Mouse (Mus musculus) 416B (cell line): ENCODE results near the gene Esrrg.

Experiments used
- DNase-seq: peaks from one replicate; pipeline ENCODE4 v3.0.0; 2011; ENCODE audit warnings: low read depth

Gene Esrrg

GRCm38 (mm10) chr1:187997584-187998338 is 389.2 kb downstream of the Esrrg start:
- DNase-seq = no peak

GRCm38 (mm10) chr1:187999121-187999520 is 390.5 kb downstream of the Esrrg start:
- no peak for DNase-seq

GRCm38 (mm10) chr1:188000189-188000588 is 391.6 kb downstream of the Esrrg start:
- no peak for DNase-seq

- DNase-seq = no peak
Measured at GRCm38 (mm10) chr1:188006820-188007491, 398.4 kb downstream of the Esrrg start.

- DNase-seq = no peak
Measured at GRCm38 (mm10) chr1:188008476-188008875, 399.9 kb downstream of the Esrrg start.

- no peak for DNase-seq
Measured at GRCm38 (mm10) chr1:188009868-188010267, 401.3 kb downstream of the Esrrg start.

GRCm38 (mm10) chr1:188010860-188011259 is 402.3 kb downstream of the Esrrg start:
- DNase-seq = no peak

GRCm38 (mm10) chr1:188014411-188014810 is 405.8 kb downstream of the Esrrg start:
- no peak for DNase-seq

- DNase-seq = no peak
Measured at GRCm38 (mm10) chr1:188017956-188018862, 409.6 kb downstream of the Esrrg start.

GRCm38 (mm10) chr1:188029205-188029604 is 420.6 kb downstream of the Esrrg start:
- no peak for DNase-seq

GRCm38 (mm10) chr1:188030116-188030515 is 421.5 kb downstream of the Esrrg start:
- no peak for DNase-seq

GRCm38 (mm10) chr1:188031276-188031675 is 422.7 kb downstream of the Esrrg start:
- DNase-seq = no peak

GRCm38 (mm10) chr1:188035957-188036356 is 427.4 kb downstream of the Esrrg start:
- DNase-seq = no peak

GRCm38 (mm10) chr1:188046691-188047121 is 438.1 kb downstream of the Esrrg start:
- DNase-seq = no peak

GRCm38 (mm10) chr1:188047148-188047547 is 438.6 kb downstream of the Esrrg start:
- DNase-seq = no peak

GRCm38 (mm10) chr1:188055888-188056287 is 447.3 kb downstream of the Esrrg start:
- peak; percentile 13 for DNase-seq

- no peak for DNase-seq
Measured at GRCm38 (mm10) chr1:188057892-188058291, 449.3 kb downstream of the Esrrg start.

GRCm38 (mm10) chr1:188059006-188059405 is 450.4 kb downstream of the Esrrg start:
- DNase-seq = no peak

GRCm38 (mm10) chr1:188060493-188060892 is 451.9 kb downstream of the Esrrg start:
- DNase-seq = no peak

GRCm38 (mm10) chr1:188068833-188069232 is 460.2 kb downstream of the Esrrg start:
- DNase-seq = no peak

- no peak for DNase-seq
Measured at GRCm38 (mm10) chr1:188069849-188070248, 461.3 kb downstream of the Esrrg start.

- no peak for DNase-seq
Measured at GRCm38 (mm10) chr1:188077561-188078195, 469.1 kb downstream of the Esrrg start.
